Mouse (Mus musculus): ENCODE data around the gene Ndufc1. TPM values are rescaled to one million over a fixed set of nuclear protein-coding genes. Genes with fewer than 3 reads are reported as not detected.
"Not testable (repeated sequence)": the region's sequence is repeated elsewhere in the genome, so short reads cannot be mapped to it uniquely, and the experiment has no call there.

Gene Ndufc1
- polyA plus RNA-seq (2015; fragmentation: Nextera tagmentation; extraction: Ambion mirVana), result 640 and 740 TPM in 2 replicates

DNA sequence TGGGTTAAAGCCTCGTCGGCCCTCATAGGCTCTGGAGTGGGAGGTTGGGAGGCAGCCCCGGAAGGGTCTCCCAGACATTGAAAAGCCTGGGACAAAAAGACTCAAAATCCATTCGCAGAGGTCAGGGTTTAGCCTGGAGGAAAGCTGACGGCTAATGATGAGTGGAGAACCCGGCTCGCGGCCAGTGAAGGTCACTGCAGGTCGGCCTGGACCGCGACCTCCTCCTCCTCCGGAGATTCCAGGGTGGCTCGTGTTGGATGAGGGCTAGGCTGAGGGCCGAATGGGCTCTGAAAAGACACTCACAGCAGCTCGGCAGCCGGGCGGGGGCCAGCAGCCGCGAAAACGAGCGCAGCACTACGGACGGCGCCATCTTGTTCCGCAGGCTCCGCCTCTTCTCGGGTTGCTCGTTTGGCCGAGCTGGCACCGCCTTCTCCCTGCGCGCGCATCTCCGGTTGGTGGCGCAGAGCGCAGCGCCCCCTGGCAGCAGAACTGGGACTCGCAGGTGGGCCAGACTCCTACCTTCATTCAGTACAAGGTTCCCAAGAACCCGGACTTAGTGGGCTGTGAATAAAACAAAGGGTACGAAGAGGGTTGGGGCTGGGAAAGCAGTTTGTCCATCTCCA, at the start of gene Ndufc1:
Gene Ndufc1 (minus strand): TSS at position 428 of the 623 bp plus-strand sequence.
- Histone ChIP-seq H3K4me3 (replicated peaks; ENCODE audit: low read length) (peak within 1 kb of the TSS; percentile 94), H3K36me3 (ENCODE audit: control insufficient read depth, insufficient read depth, low read length) (peaks cover 3% of the 10 kb centered on the region; the same call in 1 of the 2 replicates), H3K27ac (ENCODE audit: low read length) (peak within 1 kb of the TSS; percentile 96), H3K4me1 (ENCODE audit: control insufficient read depth, insufficient read depth, low read length) (peaks cover 6% of the 10 kb centered on the region), H3K9me3 (replicated peaks; ENCODE audit: control insufficient read depth, low read length) (no peaks in the 10 kb centered on the region), H3K4me2 (ENCODE audit: low read depth, low read length) (peak within 1 kb of the TSS; percentile 59), H3K9ac (ENCODE audit: low read length) (peak within 1 kb of the TSS; percentile 95), H3K27me3 (ENCODE audit: control insufficient read depth, insufficient read depth, low read length) (no peaks in the 10 kb centered on the region)
- WGBS, result under 1% methylated on average over 40 of the region's 40 CpGs
- ATAC-seq (ENCODE audit: insufficient read depth, low FRiP score), result peak; percentile 92

DNA sequence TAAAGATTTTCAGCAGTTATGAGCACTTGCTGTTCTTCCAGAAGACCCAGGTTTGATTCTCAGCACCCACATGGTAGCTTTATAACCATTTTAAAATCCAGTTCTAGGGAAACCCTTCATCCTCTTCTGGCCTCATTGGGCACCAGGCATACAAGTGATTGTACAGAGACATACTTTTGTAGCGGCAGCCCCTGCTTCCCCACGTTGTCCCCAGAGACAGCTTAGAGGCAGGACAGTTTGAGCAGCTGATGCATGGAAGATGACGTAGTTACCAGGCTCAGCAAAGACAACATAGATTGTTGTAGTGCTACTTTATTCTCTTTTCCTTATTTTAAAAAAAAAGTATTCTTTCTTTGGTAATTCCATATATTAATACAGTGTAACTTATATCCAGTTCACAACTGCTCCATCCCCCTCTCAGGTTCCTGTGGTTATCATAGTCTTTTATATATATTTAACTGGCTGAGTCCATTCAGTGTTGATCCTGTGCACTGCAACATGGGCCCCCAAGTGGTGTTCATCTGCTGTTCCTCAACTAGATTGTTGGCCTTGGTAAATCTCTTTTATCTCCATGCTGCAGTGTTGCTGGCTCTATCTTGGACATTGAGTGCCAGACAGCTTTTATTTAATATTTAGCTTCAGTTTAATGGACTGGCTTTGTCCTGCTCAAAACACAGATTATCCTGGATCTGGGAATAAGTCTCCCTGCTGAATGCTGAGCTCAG, 26.2 kb upstream of the Ndufc1 start:
- no peak for ATAC-seq (ENCODE audit: insufficient read depth, low FRiP score)
- H3K9me3 ChIP-seq (replicated peaks; ENCODE audit: control insufficient read depth, low read length), result 0 out of 2 replicates have a peak, but pooled peaks cover 3% of the 10 kb centered on the region
- H3K4me3 ChIP-seq (replicated peaks; ENCODE audit: low read length), result no peak overlapping the region
- no peaks in the 10 kb centered on the region for H3K27me3 ChIP-seq (ENCODE audit: control insufficient read depth, insufficient read depth, low read length)
- no peak overlapping the region for H3K4me2 ChIP-seq (ENCODE audit: low read depth, low read length)
- H3K36me3 ChIP-seq (ENCODE audit: control insufficient read depth, insufficient read depth, low read length), result no peaks in the 10 kb centered on the region
- H3K4me1 ChIP-seq (ENCODE audit: control insufficient read depth, insufficient read depth, low read length), result no peaks in the 10 kb centered on the region
- no peak overlapping the region for H3K9ac ChIP-seq (ENCODE audit: low read length)
- H3K27ac ChIP-seq (ENCODE audit: low read length), result no peak overlapping the region
- 91% methylated on average over 3 of the region's 3 CpGs for WGBS

DNA sequence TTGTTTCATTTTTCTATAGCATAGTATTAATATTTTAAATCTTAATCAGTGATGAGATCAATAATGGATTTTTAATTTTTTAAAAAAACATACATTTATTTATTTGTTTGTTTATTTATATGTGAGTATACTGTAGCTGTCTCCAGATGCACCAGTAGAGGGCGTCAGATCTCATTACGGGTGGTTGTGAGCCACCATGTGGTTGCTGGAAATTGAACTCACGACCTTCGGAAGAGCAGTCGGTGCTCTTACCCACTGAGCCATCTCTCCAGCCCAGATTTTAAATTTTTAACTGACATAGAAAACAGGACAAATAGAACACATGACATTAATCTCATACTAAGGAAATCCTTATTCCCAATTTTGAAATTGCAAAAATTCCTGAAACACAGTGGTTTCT, 25.6 kb upstream of the Ndufc1 start:
- not testable (repeated sequence) for H3K36me3 ChIP-seq (ENCODE audit: control insufficient read depth, insufficient read depth, low read length); H3K27ac ChIP-seq (ENCODE audit: low read length); H3K27me3 ChIP-seq (ENCODE audit: control insufficient read depth, insufficient read depth, low read length); H3K9me3 ChIP-seq (replicated peaks; ENCODE audit: control insufficient read depth, low read length); ATAC-seq (ENCODE audit: insufficient read depth, low FRiP score); H3K4me1 ChIP-seq (ENCODE audit: control insufficient read depth, insufficient read depth, low read length); H3K4me3 ChIP-seq (replicated peaks; ENCODE audit: low read length); H3K9ac ChIP-seq (ENCODE audit: low read length); H3K4me2 ChIP-seq (ENCODE audit: low read depth, low read length)
- 82% methylated on average over 5 of the region's 5 CpGs for WGBS

DNA sequence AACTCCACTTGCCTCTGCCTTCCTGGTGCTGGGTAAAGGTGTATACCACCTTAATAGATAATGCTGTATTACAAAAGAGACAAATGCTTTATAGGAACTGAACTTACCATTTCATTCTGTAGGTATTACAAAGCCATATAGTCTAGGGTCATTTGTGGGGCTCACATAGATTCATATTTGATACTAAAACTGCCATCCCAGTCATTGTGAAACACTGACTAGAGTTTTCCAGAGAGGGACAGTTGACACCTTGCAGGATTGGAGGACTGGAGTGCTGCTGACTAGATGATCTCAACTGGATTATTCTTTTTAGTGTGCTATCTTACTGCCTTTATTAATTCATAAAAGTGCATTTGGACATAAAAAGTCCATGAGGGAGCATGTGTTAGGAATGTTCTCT, 16.6 kb upstream of the Ndufc1 start:
- Histone ChIP-seq H3K4me2 (ENCODE audit: low read depth, low read length) (no peak overlapping the region), H3K27ac (ENCODE audit: low read length) (no peak overlapping the region), H3K27me3 (ENCODE audit: control insufficient read depth, insufficient read depth, low read length) (no peaks in the 10 kb centered on the region), H3K9me3 (replicated peaks; ENCODE audit: control insufficient read depth, low read length) (no peaks in the 10 kb centered on the region), H3K36me3 (ENCODE audit: control insufficient read depth, insufficient read depth, low read length) (no peaks in the 10 kb centered on the region), H3K4me3 (replicated peaks; ENCODE audit: low read length) (no peak overlapping the region), H3K4me1 (ENCODE audit: control insufficient read depth, insufficient read depth, low read length) (no peaks in the 10 kb centered on the region), H3K9ac (ENCODE audit: low read length) (no peak overlapping the region)
- no peak for ATAC-seq (ENCODE audit: insufficient read depth, low FRiP score)

DNA sequence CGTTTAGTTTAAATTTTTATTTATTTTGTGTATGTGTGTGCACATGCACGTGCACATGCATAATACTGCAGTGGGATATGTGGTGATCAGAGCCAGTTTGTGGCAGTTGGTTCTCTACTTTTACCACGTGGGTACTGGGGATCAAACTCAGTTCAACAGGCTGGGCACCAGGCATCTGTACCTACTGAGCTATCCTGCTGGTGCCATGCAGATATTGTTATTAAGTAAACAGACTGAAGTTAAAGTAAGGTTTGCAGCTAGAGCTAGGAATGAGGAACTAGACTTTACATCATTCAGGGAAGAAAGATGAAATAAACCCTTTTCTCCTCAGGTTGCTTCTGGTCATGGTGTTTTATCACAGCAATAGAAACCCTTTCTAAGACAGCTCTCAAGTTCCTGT, 13.1 kb upstream of the Ndufc1 start:
- no peaks in the 10 kb centered on the region for H3K27me3 ChIP-seq (ENCODE audit: control insufficient read depth, insufficient read depth, low read length)
- H3K9me3 ChIP-seq (replicated peaks; ENCODE audit: control insufficient read depth, low read length), result no peaks in the 10 kb centered on the region
- H3K4me3 ChIP-seq (replicated peaks; ENCODE audit: low read length), result no peak overlapping the region
- H3K9ac ChIP-seq (ENCODE audit: low read length), result no peak overlapping the region
- H3K4me2 ChIP-seq (ENCODE audit: low read depth, low read length), result no peak overlapping the region
- peaks cover 14% of the 10 kb centered on the region for H3K4me1 ChIP-seq (ENCODE audit: control insufficient read depth, insufficient read depth, low read length)
- 61% methylated on average over 3 of the region's 3 CpGs for WGBS
- no peak overlapping the region for H3K27ac ChIP-seq (ENCODE audit: low read length)
- ATAC-seq (ENCODE audit: insufficient read depth, low FRiP score), result no peak
- no peaks in the 10 kb centered on the region for H3K36me3 ChIP-seq (ENCODE audit: control insufficient read depth, insufficient read depth, low read length)

DNA sequence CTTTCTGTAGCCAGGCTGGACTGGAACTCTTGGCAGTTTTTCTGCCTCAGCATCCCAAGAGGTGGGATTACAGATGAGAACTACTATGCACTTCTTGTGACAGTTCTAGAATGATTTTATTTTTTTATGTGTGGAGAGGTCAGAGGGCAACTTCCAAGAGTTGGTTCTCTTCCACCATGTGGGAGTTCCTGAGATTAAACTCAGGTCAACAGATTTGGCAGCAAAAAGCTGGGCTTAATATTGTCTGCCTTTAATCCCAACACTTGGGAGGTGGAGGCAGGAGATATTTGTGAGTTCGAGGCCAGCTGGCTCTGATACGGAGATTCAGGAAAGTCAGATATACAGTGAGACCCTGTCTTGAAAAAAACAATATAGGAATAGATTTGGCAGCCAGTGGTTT, 9.2 kb upstream of the Ndufc1 start:
- no peak overlapping the region for H3K9ac ChIP-seq (ENCODE audit: low read length)
- peaks cover 21% of the 10 kb centered on the region for H3K4me1 ChIP-seq (ENCODE audit: control insufficient read depth, insufficient read depth, low read length)
- H3K4me2 ChIP-seq (ENCODE audit: low read depth, low read length), result peak overlapping the region; percentile 72
- H3K4me3 ChIP-seq (replicated peaks; ENCODE audit: low read length), result no peak overlapping the region
- no peak overlapping the region for H3K27ac ChIP-seq (ENCODE audit: low read length)
- H3K36me3 ChIP-seq (ENCODE audit: control insufficient read depth, insufficient read depth, low read length), result no peaks in the 10 kb centered on the region
- no peaks in the 10 kb centered on the region for H3K9me3 ChIP-seq (replicated peaks; ENCODE audit: control insufficient read depth, low read length)
- no peaks in the 10 kb centered on the region for H3K27me3 ChIP-seq (ENCODE audit: control insufficient read depth, insufficient read depth, low read length)
- WGBS, result 47% methylated on average over 2 of the region's 2 CpGs
- ATAC-seq (ENCODE audit: insufficient read depth, low FRiP score), result no peak

DNA sequence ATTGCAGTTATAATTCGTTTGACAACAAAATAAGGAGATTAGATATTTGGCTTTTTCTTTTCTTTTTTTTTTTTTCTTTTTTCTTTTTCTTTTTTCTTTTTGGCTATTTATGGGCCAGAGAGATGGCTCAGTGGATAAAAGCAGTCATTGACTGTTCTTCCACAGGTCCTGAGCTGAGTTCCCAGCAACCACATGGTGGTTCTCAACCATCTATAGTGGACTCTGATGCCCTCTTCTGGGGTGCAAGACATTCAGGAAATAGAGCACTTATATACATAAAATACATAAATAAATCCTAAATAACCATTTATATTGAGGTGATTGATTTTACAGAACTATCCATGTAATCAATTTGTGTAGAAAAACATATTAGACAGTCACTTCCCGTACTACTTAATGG, 8.7 kb upstream of the Ndufc1 start:
- 37% methylated on average over 2 of the region's 2 CpGs for WGBS

DNA sequence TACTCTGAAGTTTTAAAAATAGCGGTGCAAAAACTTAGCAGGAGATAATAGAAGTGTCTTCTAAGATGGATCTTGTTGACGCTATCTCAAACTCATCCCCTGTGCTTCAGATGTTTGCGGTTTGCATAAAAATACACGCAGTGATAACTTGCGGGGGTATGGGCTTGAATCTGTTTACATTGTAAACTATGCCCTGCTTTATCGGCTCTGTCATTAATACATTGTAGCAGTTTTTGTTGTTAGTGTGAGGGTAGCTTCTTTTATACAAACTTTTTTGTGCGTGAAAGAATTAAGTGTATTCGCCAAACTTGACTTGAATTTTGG, 8.3 kb upstream of the Ndufc1 start:
- no peaks in the 10 kb centered on the region for H3K9me3 ChIP-seq (replicated peaks; ENCODE audit: control insufficient read depth, low read length)
- H3K4me1 ChIP-seq (ENCODE audit: control insufficient read depth, insufficient read depth, low read length), result peaks cover 21% of the 10 kb centered on the region
- no peaks in the 10 kb centered on the region for H3K36me3 ChIP-seq (ENCODE audit: control insufficient read depth, insufficient read depth, low read length)
- ATAC-seq (ENCODE audit: insufficient read depth, low FRiP score), result no peak
- no peaks in the 10 kb centered on the region for H3K27me3 ChIP-seq (ENCODE audit: control insufficient read depth, insufficient read depth, low read length)
- WGBS, result 7% methylated on average over 8 of the region's 8 CpGs
- H3K9ac ChIP-seq (ENCODE audit: low read length), result peak overlapping the region; percentile 96
- H3K4me2 ChIP-seq (ENCODE audit: low read depth, low read length), result peak overlapping the region; percentile 72
- peak overlapping the region; percentile 95 for H3K27ac ChIP-seq (ENCODE audit: low read length)
- H3K4me3 ChIP-seq (replicated peaks; ENCODE audit: low read length), result peak overlapping the region; percentile 93

More for the DNA sequence above, 8.7 kb upstream of the Ndufc1 start:
- ATAC-seq (ENCODE audit: insufficient read depth, low FRiP score), result no peak
- Histone ChIP-seq H3K9ac (ENCODE audit: low read length) (no peak overlapping the region), H3K27me3 (ENCODE audit: control insufficient read depth, insufficient read depth, low read length) (no peaks in the 10 kb centered on the region), H3K4me3 (replicated peaks; ENCODE audit: low read length) (peak overlapping the region; percentile 93), H3K4me2 (ENCODE audit: low read depth, low read length) (peak overlapping the region; percentile 72), H3K27ac (ENCODE audit: low read length) (no peak overlapping the region), H3K9me3 (replicated peaks; ENCODE audit: control insufficient read depth, low read length) (no peaks in the 10 kb centered on the region), H3K4me1 (ENCODE audit: control insufficient read depth, insufficient read depth, low read length) (peaks cover 21% of the 10 kb centered on the region), H3K36me3 (ENCODE audit: control insufficient read depth, insufficient read depth, low read length) (no peaks in the 10 kb centered on the region)

DNA sequence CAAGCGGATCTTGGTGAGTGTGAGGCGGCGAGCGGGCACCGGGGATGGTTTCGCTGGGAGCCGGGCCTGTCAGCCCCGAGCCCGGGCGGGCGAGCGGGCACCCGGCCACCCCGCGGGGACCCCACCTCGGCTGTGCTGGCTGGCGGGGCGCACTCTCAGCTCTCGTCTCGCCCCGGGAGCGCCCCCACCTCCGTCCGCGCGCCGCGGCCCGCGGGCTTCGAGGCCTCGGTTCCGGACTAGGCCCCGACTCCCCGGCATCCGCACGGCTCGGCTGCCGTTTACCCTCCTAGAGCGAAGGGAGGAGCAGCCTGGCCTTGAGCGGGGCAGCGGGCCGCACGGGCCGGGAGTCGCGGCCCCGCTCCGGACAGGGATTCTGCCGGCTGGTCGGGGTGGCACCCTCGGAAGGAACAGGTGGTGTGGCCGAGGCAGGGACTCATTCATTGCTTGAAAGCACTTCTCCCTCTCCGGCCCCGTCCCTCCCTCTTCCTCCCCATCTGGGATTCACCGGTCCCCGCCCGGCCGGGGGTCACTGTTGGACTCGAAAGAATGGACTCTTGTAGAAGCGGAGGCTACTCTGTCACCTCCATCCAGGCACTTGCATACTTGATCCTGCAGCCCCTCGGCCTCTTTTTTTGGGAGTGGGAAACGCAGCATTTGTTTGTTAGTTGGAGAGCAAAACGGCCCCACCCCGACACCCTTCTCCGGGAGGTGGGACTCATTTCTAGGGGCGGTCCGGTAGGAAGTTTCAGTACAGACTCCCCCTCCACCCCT, 7.8 kb upstream of the Ndufc1 start:
- Histone ChIP-seq H3K9me3 (replicated peaks; ENCODE audit: control insufficient read depth, low read length) (no peaks in the 10 kb centered on the region), H3K36me3 (ENCODE audit: control insufficient read depth, insufficient read depth, low read length) (no peaks in the 10 kb centered on the region), H3K9ac (ENCODE audit: low read length) (peak overlapping the region; percentile 96), H3K4me3 (replicated peaks; ENCODE audit: low read length) (peak overlapping the region; percentile 93), H3K4me1 (ENCODE audit: control insufficient read depth, insufficient read depth, low read length) (peaks cover 21% of the 10 kb centered on the region), H3K27ac (ENCODE audit: low read length) (peak overlapping the region; percentile 95), H3K4me2 (ENCODE audit: low read depth, low read length) (peak overlapping the region; percentile 72), H3K27me3 (ENCODE audit: control insufficient read depth, insufficient read depth, low read length) (no peaks in the 10 kb centered on the region)
- WGBS, result under 1% methylated on average over 68 of the region's 68 CpGs
- ATAC-seq (ENCODE audit: insufficient read depth, low FRiP score), result peak; percentile 48; the same call in 1 of the 2 replicates

Measured in stomach, embryonic 16.5 days (tissue).